Mouse (Mus musculus) embryonic stem cell, embryonic (primary cell): ENCODE measurements around the gene Fam166a.

Experiments used
- CTCF ChIA-PET, 4 experiments: fragments of 300-600 bp in 2 of 4; fragments of 350-600 bp in 2 of 4; sonication (Branson Sonifier 250); formaldehyde crosslinking; loops; one replicate each; lab custom pipeline; 2022; ENCODE audit warnings: inconsistent platforms in 2 of 4; lab: Charles Lee
- POLR2A ChIA-PET, 4 experiments: fragments of 300-600 bp in 2 of 4; fragments of 350-600 bp in 2 of 4; sonication (Branson Sonifier 250); formaldehyde crosslinking; loops; one replicate each; lab custom pipeline; 2022; ENCODE audit warnings: antibody characterized with exemption in 4 of 4, inconsistent platforms in 1 of 4; lab: Charles Lee

Fam166a gene

DNA sequence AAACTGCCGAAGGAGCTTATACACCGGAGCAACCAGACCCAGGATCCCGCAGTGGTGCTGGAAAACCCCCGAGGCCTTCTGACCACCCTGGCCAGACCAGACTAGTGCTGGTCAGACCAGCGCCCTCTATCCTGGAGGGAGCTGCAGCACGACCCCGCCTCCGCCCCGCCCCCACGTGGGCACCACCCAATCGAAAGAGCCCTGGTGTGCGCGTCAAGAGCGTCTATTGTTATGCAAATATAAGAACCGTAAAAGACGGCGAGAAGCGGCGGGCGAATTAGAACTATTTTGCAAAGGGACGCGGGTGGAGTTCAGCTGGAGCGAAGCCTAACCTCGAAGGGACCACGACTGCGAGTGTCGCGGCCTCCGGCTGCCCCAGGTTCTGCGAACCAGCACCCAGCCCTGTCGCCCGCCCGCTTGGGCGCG lies 38.1 kb upstream of the Fam166a start, which contains the start of gene Nrarp:
Nrarp (plus strand) TSS at position 281 of the 426 bp plus-strand sequence.
- ChIA-PET POLR2A (interaction anchor here (0.5 to 4.2 kb wide), 79 partner anchors 9 to 377 kb away, joined by 3 to 52 read pairs (median 5); partner anchors contain the start of genes Tor4a (in 3 of the 4), Tprn (in 3 of the 4), Tubb4b (in 3 of the 4) and AL732309.1 (in 2 of the 4)), CTCF (interaction anchor here (0.5 to 2.4 kb wide), 41 partner anchors 10 to 1446 kb away, joined by 3 to 16 read pairs (median 3); partner anchors contain the start of genes Tor4a (in 2 of the 4), Ajm1 (in 1 of the 4), Anapc2 (in 1 of the 4) and Arrdc1 (in 1 of the 4))

DNA sequence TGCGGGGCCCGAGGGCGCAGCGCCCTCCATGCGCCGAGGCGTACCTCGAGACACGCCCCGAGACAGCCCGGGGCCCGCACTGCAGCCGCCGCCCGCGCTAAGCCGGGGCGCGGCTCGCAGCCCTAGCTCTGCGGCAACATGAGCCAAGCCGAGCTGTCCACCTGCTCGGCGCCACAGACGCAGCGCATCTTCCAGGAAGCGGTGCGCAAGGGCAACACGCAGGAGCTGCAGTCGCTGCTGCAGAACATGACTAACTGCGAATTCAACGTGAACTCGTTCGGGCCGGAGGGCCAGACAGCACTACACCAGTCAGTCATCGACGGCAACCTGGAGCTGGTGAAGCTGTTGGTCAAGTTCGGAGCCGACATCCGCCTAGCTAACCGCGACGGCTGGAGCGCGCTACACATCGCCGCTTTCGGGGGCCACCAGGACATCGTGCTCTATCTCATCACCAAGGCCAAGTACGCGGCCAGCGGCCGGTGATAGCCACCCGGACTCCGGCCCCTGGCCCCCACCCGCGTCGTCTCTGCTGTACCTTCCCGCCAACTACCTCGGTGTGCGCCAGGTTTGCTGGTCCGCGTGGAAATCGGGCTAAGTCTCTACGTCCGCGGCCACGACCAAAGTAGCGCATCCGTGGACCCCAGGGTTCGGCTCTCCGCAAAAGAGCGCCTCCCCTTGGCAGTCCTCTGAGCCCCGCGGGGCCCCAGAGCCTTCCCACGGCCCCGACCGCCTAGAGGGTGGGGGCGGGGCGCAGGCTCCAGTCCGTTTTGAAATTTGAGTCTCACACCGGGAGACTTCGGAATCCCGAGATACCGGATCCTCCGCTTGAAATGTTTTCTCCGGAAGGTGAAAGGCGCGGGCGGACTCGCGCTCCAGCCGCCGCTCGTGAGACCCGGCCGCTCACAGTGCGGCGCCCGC lies 37.3 kb upstream of the Fam166a start:
- CTCF ChIA-PET: interaction anchor here (0.5 to 2.4 kb wide), 39 partner anchors 9 to 1445 kb away, joined by 3 to 16 read pairs (median 3); partner anchors contain the start of genes Tor4a (in 2 of the 4), Ajm1 (in 1 of the 4), Arrdc1 (in 1 of the 4) and Grin1 (in 1 of the 4)
- POLR2A ChIA-PET: interaction anchor here (0.5 to 4.2 kb wide), 79 partner anchors 9 to 376 kb away, joined by 3 to 52 read pairs (median 5); partner anchors contain the start of genes Tor4a (in 3 of the 4), Tprn (in 3 of the 4), Tubb4b (in 3 of the 4) and AL732309.1 (in 2 of the 4)

DNA sequence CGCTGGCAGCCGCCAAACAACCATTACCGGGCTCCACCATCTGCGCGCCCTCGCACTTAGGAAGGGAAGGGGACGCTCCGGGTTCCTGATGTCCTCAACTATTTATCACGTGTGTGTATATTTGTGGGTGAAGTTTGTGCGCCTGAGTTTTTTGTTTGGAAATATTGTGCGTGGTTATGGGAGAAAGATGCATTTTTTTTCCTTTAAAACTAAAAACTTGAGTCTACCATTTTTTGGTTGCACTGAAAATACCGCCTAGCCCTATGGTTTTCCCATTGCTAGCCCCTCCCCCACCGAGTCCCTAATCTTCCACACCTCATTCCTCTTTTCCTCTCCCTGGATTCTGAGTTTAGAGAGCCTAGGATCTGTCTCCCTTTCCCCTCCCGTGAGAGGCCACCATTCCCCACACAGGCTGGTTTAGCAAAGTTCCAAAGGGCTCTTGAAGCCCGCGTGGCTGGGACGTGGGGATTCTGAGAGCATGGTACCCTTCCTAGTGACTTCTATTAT lies 36.6 kb upstream of the Fam166a start:
- ChIA-PET POLR2A (interaction anchor here in 1 of 4 experiments (2.8 kb wide), 1 partner anchor 43 kb away, joined by 34 read pairs; the partner anchor contains the start of gene Tubb4b), CTCF (no interaction called here)

DNA sequence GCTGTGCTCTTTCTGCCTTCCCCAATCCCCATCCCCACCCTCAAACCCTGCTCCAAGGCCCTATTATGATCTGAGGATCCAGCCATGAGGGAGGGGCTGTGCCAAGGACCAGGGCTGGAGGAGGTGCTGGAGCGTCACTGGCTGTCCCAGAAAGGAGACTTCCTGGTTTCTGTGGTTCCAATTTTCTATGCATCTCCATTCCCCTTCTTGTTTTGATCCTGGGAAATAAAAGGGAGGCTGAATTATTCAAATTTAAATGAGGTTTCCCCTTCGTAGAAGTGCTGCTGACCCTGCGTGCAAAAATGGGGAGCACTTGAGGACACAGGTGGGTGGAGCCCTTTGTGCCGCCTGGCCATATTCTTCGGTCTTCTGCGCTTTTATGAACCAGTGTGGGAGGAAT lies 35.9 kb upstream of the Fam166a start:
- ChIA-PET CTCF (no interaction called here), POLR2A (interaction anchor here in 2 of 4 experiments (0.9 to 55.8 kb wide), 4 partner anchors 14 to 57 kb away, joined by 4 to 2347 read pairs (median 5); partner anchors contain the start of genes AL732309.1 (in 1 of the 2), Anapc2 (in 1 of the 2), Cysrt1 (in 1 of the 2) and Fam166a (in 1 of the 2))

DNA sequence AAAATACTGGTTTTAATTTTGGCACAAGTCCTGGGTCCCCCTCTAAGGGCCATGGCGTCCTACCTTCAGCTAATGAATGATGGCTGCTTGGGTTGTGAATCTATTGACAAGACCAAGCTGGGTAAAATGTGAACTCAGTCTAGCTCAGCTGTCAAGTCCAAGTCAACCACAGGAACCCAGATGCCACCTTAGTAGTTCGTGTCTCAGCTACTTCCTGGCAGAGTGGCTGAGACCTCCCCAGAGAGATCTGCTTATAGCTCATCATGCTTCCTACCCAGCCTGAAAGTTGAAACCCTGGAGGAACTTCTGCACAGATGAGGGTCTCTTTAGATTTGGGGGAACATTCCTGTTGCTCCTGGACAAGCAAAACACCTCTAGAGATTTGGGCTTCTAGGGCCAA lies 35.2 kb upstream of the Fam166a start:
- ChIA-PET POLR2A (interaction anchor here in 2 of 4 experiments (0.9 to 55.8 kb wide), 6 partner anchors 11 to 56 kb away, joined by 3 to 2347 read pairs (median 5); partner anchors contain the start of genes AL732309.1 (in 1 of the 2), Anapc2 (in 1 of the 2), Cysrt1 (in 1 of the 2) and Fam166a (in 1 of the 2)), CTCF (no interaction called here)

DNA sequence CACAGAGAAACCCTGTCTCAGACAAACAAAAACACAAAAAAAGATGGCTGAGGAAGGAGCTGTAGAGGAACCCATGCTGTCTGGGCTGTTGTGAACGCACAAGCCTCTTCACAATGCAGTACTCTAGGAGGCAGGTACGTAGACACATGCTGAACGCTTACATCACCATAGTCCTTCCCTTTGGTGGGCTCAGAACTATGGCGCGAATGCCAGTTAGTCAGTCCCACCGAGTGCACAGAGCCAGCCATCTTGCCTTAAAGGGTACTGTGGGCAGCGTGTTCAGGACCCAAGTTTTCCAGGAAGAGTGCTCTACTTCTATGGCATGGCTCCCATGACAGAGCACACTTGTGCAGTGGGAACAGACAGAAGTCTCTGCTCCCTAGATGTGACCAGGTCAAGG lies 34.0 kb upstream of the Fam166a start:
- ChIA-PET POLR2A (interaction anchor here in 3 of 4 experiments (0.8 to 55.8 kb wide), 8 partner anchors 8 to 55 kb away, joined by 3 to 2347 read pairs (median 3); partner anchors contain the start of genes AL732309.1 (in 1 of the 3), Anapc2 (in 1 of the 3), Cysrt1 (in 1 of the 3) and Fam166a (in 1 of the 3)), CTCF (interaction anchor here in 1 of 4 experiments (0.6 to 1.7 kb wide), 2 partner anchors 15 to 216 kb away, joined by 3 to 4 read pairs; no protein-coding TSS in a partner anchor)

DNA sequence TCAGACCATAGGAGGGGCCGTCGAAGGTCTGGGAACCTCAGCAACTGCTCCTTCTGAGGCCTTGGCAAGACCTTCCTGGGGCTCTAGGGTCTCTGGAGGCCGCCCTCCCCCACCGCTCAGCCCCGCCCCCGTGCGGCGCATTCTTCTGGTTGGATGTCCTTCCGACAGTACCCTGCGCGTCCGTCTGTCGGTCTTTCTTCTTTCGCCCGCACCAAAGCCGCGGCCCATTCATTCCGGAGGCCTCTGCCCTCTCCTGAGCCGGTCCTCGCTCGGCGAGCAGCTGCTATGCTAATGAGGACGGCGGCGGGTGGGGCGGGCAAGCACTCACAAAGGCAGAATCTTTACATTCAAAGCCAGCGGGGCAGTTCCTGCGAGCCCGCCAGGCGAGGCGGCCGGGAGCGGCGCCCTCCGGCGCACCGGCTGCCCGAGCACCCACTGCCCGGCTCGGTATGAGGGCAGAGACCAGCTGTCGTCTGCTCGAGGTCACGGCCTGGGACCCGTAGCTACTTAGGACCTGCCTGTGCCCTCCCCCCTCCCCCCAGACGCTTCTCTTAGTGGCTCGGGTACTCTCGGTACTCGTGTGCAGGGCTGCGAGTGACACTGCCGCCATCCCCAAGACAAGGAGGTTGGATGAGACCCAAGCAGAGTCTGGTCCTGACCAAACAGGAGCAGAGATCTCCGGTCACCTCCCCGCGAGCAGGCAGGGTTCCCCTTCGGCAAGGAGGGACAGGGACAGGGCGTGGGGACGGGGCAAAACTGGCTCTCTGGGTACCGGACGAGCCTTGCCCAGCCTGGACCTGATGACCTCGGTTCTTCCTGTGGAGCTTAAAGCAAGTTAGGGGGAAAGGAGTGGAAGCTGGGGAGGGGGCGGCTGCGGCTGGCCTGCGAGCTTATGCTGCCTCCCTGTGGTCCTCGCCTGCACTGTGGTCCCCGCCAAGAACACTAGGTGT lies 32.6 kb upstream of the Fam166a start:
- POLR2A ChIA-PET: interaction anchor here in 3 of 4 experiments (0.5 to 55.8 kb wide), 26 partner anchors 8 to 266 kb away, joined by 3 to 2347 read pairs (median 4); partner anchors contain the start of genes Sapcd2 (in 2 of the 3), Stpg3 (in 2 of the 3), Tmem203 (in 2 of the 3) and Tor4a (in 2 of the 3)
- CTCF ChIA-PET: interaction anchor here (0.6 to 1.9 kb wide), 19 partner anchors 9 to 790 kb away, joined by 3 to 7 read pairs (median 4); partner anchors contain the start of genes Anapc2 (in 1 of the 4), Arrdc1 (in 1 of the 4), Ssna1 (in 1 of the 4) and Tor4a (in 1 of the 4)

DNA sequence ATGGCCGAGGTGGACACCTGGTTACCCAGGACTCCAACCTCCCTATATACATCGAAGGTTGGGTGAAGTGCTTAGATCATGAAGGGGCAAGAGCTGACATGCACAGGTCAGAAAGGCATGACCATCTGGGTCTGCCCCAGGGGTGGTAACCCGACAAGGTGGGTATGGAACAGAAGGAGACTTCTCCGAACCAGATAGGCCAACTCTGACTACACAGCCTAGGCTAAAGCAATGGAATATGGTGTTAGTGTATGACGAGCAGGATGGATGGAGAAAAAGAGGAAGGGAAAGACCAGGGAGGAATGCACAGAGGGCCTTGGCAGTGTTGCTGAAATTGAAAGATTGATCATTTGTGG lies 32.0 kb upstream of the Fam166a start:
- ChIA-PET POLR2A (interaction anchor here in 3 of 4 experiments (0.5 to 55.8 kb wide), 17 partner anchors 8 to 251 kb away, joined by 3 to 2347 read pairs (median 4); partner anchors contain the start of genes Stpg3 (in 2 of the 3), Tmem203 (in 2 of the 3), Tor4a (in 2 of the 3) and AL732309.1 (in 1 of the 3)), CTCF (interaction anchor here in 2 of 4 experiments (0.6 to 1.9 kb wide), 10 partner anchors 9 to 190 kb away, joined by 3 to 7 read pairs (median 6); partner anchors contain the start of gene Tor4a (in 1 of the 2))

DNA sequence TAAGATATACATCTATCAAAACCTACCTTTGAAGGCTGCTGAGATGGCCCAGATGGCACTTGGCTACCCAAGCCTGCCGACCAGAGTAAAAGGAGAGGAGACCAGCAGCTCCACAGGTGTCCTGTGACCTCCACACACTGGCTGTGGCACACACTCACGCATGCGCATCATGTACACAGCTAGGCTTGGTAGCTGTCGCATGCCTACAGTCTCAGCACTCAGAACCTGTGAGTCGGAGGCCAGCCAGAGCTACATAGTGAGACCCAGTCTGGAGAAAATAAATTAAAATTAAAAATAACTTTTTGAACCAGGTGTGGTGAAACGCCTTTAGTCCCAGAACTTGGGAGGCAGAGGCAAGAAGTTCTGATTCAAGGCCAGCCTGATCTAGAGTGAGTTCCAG lies 30.7 kb upstream of the Fam166a start:
- ChIA-PET POLR2A (interaction anchor here in 2 of 4 experiments (1.0 to 55.8 kb wide), 5 partner anchors 9 to 51 kb away, joined by 4 to 2347 read pairs (median 7); partner anchors contain the start of genes AL732309.1 (in 1 of the 2), Anapc2 (in 1 of the 2), Cysrt1 (in 1 of the 2) and Fam166a (in 1 of the 2)), CTCF (interaction anchor here in 2 of 4 experiments (0.6 to 1.2 kb wide), 2 partner anchors 84 to 184 kb away, joined by 3 read pairs; partner anchors contain the start of genes Anapc2 (in 1 of the 2), Sapcd2 (in 1 of the 2) and Ssna1 (in 1 of the 2))

DNA sequence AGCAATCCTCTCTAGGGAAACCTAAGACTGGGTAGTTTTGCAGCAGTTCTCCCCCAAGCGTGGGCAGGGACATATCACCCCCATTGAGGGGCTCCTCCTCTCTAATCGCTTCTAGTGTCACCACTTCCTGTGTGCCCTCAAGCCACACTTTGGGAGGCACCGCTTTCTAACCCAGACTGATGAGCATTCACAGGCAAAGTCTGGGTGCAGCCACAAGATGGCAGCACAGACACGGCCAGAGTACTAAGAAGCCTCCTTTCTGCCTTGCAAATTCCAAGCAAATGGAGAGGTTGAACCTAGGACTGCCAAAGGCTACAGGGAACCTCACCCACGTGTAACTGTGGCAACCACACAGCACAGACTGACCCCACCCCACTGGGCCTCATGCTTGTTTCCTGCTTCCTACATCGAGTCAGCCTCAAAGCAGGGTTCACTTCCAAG lies 25.2 kb upstream of the Fam166a start:
- ChIA-PET POLR2A (interaction anchor here (0.7 to 55.8 kb wide), 16 partner anchors 9 to 62 kb away, joined by 3 to 2347 read pairs (median 22); partner anchors contain the start of genes Tubb4b (in 4 of the 4), Nrarp (in 3 of the 4), AL732309.1 (in 2 of the 4) and Cysrt1 (in 2 of the 4)), CTCF (interaction anchor here in 3 of 4 experiments (0.8 to 4.7 kb wide), 7 partner anchors 13 to 235 kb away, joined by 3 to 39 read pairs (median 5); partner anchors contain the start of genes Abca2 (in 1 of the 3), Nelfb (in 1 of the 3) and Nrarp (in 1 of the 3))

DNA sequence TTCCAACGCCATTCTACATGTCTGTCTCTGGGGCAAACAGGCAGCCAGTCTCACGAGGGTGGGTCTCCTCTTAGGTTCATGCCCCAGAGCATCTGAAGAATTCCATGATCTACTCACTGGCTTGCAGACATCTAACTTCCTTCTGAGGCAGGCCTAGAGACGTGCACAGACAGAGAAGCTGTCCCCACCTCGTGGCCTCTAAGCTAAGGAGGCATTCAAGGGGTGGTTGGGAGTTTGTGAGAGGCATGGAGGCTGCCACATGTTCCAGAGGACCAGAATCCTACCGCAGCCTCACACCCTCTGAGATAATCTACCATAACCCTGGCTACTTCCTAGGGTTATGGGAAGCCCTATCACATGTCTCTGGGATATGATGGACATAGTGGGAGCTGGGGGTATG lies 24.5 kb upstream of the Fam166a start:
- ChIA-PET POLR2A (interaction anchor here (0.6 to 55.8 kb wide), 38 partner anchors 8 to 259 kb away, joined by 3 to 2347 read pairs (median 4); partner anchors contain the start of genes Tubb4b (in 4 of the 4), Nrarp (in 3 of the 4), Tprn (in 3 of the 4) and AL732309.1 (in 2 of the 4)), CTCF (interaction anchor here in 3 of 4 experiments (0.8 to 4.7 kb wide), 16 partner anchors 9 to 235 kb away, joined by 3 to 39 read pairs (median 5); partner anchors contain the start of genes Nrarp (in 2 of the 3), Abca2 (in 1 of the 3), Nelfb (in 1 of the 3) and Tmem203 (in 1 of the 3))

DNA sequence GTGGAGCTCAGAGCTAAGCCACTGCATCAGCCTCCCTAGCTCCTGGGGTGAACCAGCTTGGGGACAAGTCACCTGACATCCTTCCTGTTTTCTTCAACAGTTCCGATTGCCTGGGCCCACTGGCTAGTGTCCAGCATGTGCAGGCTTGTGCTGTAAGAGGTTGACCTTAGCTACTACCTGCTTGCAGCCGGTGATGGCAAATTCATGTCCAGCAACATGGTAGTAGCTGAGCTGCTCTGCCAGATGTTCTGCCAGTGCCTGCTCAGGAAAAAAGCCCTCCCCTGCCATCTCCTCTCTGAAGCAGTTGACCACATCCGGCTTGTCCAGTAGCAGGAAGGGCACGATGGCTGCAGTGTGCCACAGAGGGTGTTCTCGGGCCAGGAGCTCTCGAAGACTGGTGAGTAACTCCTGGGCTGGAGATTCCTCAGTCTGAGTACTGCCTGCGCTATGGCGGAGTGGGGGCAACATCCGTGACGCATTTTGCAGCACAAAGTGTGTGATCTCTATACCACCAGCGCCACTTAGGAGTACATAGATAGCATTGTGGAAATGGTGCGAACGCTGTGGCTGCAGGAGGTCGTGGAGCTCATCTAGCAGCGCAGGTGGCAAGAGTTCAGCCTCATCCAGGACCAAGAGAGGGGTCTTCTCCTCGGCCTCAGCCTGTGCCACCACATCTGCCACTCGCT lies 23.9 kb upstream of the Fam166a start:
- POLR2A ChIA-PET: interaction anchor here (0.6 to 55.8 kb wide), 43 partner anchors 9 to 260 kb away, joined by 3 to 2347 read pairs (median 4); partner anchors contain the start of genes Tubb4b (in 4 of the 4), Nrarp (in 3 of the 4), Tmem203 (in 3 of the 4) and Tprn (in 3 of the 4)
- CTCF ChIA-PET: interaction anchor here (0.8 to 4.7 kb wide), 25 partner anchors 8 to 302 kb away, joined by 3 to 39 read pairs (median 4); partner anchors contain the start of genes Nrarp (in 2 of the 4), Abca2 (in 1 of the 4), Nelfb (in 1 of the 4) and Tmem203 (in 1 of the 4)

DNA sequence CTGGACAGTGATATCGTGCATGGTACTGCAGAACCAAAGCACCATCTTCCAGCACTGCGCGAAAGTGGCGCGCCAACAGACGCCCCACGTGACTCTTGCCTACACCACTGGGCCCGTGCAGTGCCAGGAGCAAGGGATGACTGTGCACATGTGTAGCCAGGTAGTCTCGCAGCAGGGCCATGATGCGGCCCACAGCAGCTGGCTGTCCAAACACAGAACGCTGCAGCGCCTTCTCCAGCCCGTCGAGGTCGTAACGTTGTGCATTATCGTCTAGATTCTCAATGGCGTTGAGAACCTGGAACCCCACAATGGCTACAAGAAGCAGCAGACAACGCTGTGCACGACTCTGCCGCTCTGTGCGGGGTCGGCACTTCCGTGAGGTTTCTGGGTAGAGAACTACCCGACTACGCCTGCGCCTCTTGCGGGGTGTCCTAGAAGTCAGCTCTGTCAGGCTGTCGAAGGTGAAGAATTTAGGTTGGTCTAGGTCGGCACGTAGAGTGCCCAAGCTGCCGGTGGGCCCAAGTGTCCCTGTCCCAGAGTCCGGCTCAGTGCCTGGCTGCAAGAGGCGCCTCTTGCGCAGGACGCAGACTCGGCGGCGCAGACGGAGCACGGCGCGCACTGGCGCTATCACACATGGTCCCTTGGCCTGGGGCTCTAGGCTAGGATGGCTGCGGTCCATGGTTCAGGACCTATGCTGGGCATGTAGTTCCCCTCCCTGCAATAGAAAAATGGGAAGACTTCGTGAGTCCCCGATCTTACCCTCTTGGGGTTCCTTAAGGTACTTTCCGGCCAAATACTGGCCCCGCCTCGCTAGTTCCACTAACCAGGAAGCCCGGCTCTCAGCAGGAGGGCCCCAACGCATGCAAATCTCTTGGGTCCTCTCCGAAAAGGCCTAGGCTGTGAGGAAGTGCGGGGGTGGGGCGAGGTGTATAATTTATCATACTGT lies 23.1 kb upstream of the Fam166a start:
- ChIA-PET CTCF (interaction anchor here (0.6 to 4.7 kb wide), 32 partner anchors 9 to 303 kb away, joined by 3 to 39 read pairs (median 4); partner anchors contain the start of genes Nrarp (in 2 of the 4), Tmem203 (in 2 of the 4), AL732309.1 (in 1 of the 4) and Abca2 (in 1 of the 4)), POLR2A (interaction anchor here (0.6 to 55.8 kb wide), 50 partner anchors 9 to 362 kb away, joined by 3 to 2347 read pairs (median 6); partner anchors contain the start of genes Tubb4b (in 4 of the 4), Nelfb (in 3 of the 4), Nrarp (in 3 of the 4) and Tmem203 (in 3 of the 4))
